In genomic region chr2:148045543-148045936, GRCm38 (mm10) we compare ENCODE assay signal across 8 mouse cellular contexts. TPM values are rescaled to one million over a fixed set of nuclear protein-coding genes. Genes with fewer than 3 reads are reported as not detected.
DNase-seq lines count a peak whose midpoint lies in the region; ATAC-seq and TF ChIP-seq lines count a peak whose summit lies in the region.

No protein-coding gene starts in this region.

- TF ChIP-seq POLR2A in small intestine, adult 2 months (IDR thresholded peaks at IDR 0.05; ENCODE audit: low read depth, low read length) = no peak

- H3K9me3 ChIP-seq in heart, embryonic 16.5 days (replicated peaks; ENCODE audit: control insufficient read depth, low read length) = 0 out of 2 replicates have a peak, but pooled peaks cover 2% of the 10 kb centered on the region
- H3K9me3 ChIP-seq in liver, embryonic 11.5 days (ENCODE audit: control insufficient read depth, low read length) = no peaks in the 10 kb centered on the region

- H3K27ac ChIP-seq in heart, embryonic 16.5 days (ENCODE audit: low read length) = no peak overlapping the region
- peak overlapping the region; percentile 21 for H3K27ac ChIP-seq in liver, embryonic 11.5 days (ENCODE audit: low read depth, low read length)
- no peak overlapping the region for H3K27ac ChIP-seq in small intestine, adult 2 months (ENCODE audit: insufficient read depth, low read depth, low read length)

- no peak for ATAC-seq in heart, embryonic 16.5 days (replicated peaks; ENCODE audit: extremely low read depth, insufficient read depth, low FRiP score)
- peak; percentile 15 for ATAC-seq in liver, embryonic 11.5 days (replicated peaks; ENCODE audit: low FRiP score)

- peaks cover 93% of the 10 kb centered on the region for H3K27me3 ChIP-seq in heart, embryonic 16.5 days (ENCODE audit: control insufficient read depth, insufficient read depth, low read length)
- H3K27me3 ChIP-seq in liver, embryonic 11.5 days (replicated peaks; ENCODE audit: control insufficient read depth, insufficient read depth, low read length) = peaks cover 95% of the 10 kb centered on the region
- H3K27me3 ChIP-seq in small intestine, adult 2 months (ENCODE audit: control insufficient read depth, insufficient read depth, low read length) = peaks cover 50% of the 10 kb centered on the region

- no peak overlapping the region for H3K9ac ChIP-seq in heart, embryonic 16.5 days (ENCODE audit: low read length)
- H3K9ac ChIP-seq in liver, embryonic 11.5 days (ENCODE audit: low read depth, low read length) = 0 out of 2 replicates have a peak overlapping the region, but pooled peaks have one; percentile 5

- no peaks in the 10 kb centered on the region for H3K36me3 ChIP-seq in heart, embryonic 16.5 days (ENCODE audit: control insufficient read depth, insufficient read depth)
- no peaks in the 10 kb centered on the region for H3K36me3 ChIP-seq in liver, embryonic 11.5 days (ENCODE audit: control insufficient read depth, insufficient read depth, low read length)
- no peaks in the 10 kb centered on the region for H3K36me3 ChIP-seq in small intestine, adult 2 months (ENCODE audit: control insufficient read depth, insufficient read depth, low read length)

- H3K4me3 ChIP-seq in heart, embryonic 16.5 days (ENCODE audit: low read length) = peak overlapping the region; percentile 51
- peak overlapping the region; percentile 49 for H3K4me3 ChIP-seq in liver, embryonic 11.5 days (ENCODE audit: low read depth, low read length)
- H3K4me3 ChIP-seq in small intestine, adult 2 months (ENCODE audit: low read depth, low read length) = peak overlapping the region; percentile 62

- peaks cover 20% of the 10 kb centered on the region for H3K4me1 ChIP-seq in heart, embryonic 16.5 days (ENCODE audit: control insufficient read depth, insufficient read depth, low read length)
- no peaks in the 10 kb centered on the region for H3K4me1 ChIP-seq in liver, embryonic 11.5 days (replicated peaks; ENCODE audit: control insufficient read depth, insufficient read depth, low read length)
- peaks cover 15% of the 10 kb centered on the region; the same call in 1 of the 2 replicates for H3K4me1 ChIP-seq in small intestine, adult 2 months (ENCODE audit: control insufficient read depth, insufficient read depth, insufficient read length, low read length)

- DNase-seq in kidney, adult 9 months = peak; percentile 57
- DNase-seq in kidney, postnatal 14 days = no peak
- peak; percentile 48 for DNase-seq in liver, embryonic 11.5 days (ENCODE audit: low spot score)
- no peak for DNase-seq in cerebellum, postnatal 25 days
- no peak for DNase-seq in frontal cortex, postnatal 14 days (ENCODE audit: low spot score in 2 of 2)
- no peak for DNase-seq in layer of hippocampus, adult 11-12 months (ENCODE audit: low spot score)

- under 1% methylated on average over 25 of the region's 25 CpGs for WGBS in heart, embryonic 16.5 days
- under 1% methylated on average over 25 of the region's 25 CpGs for WGBS in liver, embryonic 11.5 days
- under 1% methylated on average over 25 of the region's 25 CpGs for WGBS in small intestine, adult 2 months

- TF ChIP-seq CTCF in small intestine, adult 2 months (IDR thresholded peaks at IDR 0.05; ENCODE audit: extremely low read depth, insufficient read length, insufficient replicate concordance, low read depth, low read length) = no peak

- H3K4me2 ChIP-seq in heart, embryonic 16.5 days (ENCODE audit: low read depth, low read length) = peak overlapping the region; percentile 72
- H3K4me2 ChIP-seq in liver, embryonic 11.5 days = peak overlapping the region; percentile 62

RNA-seq across cellular contexts. Expression of gene Foxa2, which starts 1.2 kb away (rescaled TPM):
- 0.63 and 2.7 TPM in 2 replicates for polyA plus RNA-seq in heart, embryonic 16.5 days (2015; fragmentation: Nextera tagmentation; extraction: Ambion mirVana)
- 8.8 and 10.5 TPM in 2 replicates for polyA plus RNA-seq in liver, embryonic 11.5 days (2014; fragmentation: Nextera tagmentation; extraction: Ambion mirVana)
- polyA plus RNA-seq in small intestine, adult 2 months (2012; rRNA removed) = 16.6 and 19.6 TPM in 2 replicates

Comparison
In these comparisons a context has a peak if more than half of its experiments do, and no peak if none do; other contexts are left out.
1. DNase-seq: peak in kidney, adult 9 months (single experiment) and liver, embryonic 11.5 days (single experiment); none in kidney, postnatal 14 days (single experiment), cerebellum, postnatal 25 days (0 of 2), frontal cortex, postnatal 14 days (0 of 2) and layer of hippocampus, adult 11-12 months (single experiment).
2. Peak in every context shown above with its lines, with median percentiles within 50 percentile points of each other: H3K4me3 ChIP-seq.